Mouse (Mus musculus): ENCODE measurements around the gene Adamts5.

- TF ChIP-seq CTCF (IDR thresholded peaks at IDR 0.05; ENCODE audit: control insufficient read depth, insufficient read depth, insufficient read length) (no peak), MAX (IDR thresholded peaks at IDR 0.05) (no peak), MYOD1 (IDR thresholded peaks at IDR 0.05; ENCODE audit: control insufficient read depth, insufficient read length, low read depth) (no peak), CEBPB (IDR thresholded peaks at IDR 0.05; ENCODE audit: low read depth) (no peak), USF1 (IDR thresholded peaks at IDR 0.05; ENCODE audit: low read depth) (no peak), MYOG (IDR thresholded peaks at IDR 0.05; ENCODE audit: control insufficient read depth, extremely low read depth, insufficient read length) (no peak), FOSL1 (IDR thresholded peaks at IDR 0.05; ENCODE audit: insufficient read depth, low read length, poor library complexity, severe bottlenecking) (no peak)
Measured at GRCm38 (mm10) chr16:85822330-85822916, 79.2 kb downstream of the Adamts5 start.
